Mouse (Mus musculus) thymus, adult 2 months (tissue): ENCODE measurements around the gene Cbl. TPM values are rescaled to one million over a fixed set of nuclear protein-coding genes. Genes with fewer than 3 reads are reported as not detected.

Experiments
- DNase-seq: peaks from one replicate; pipeline ENCODE4 v3.0.0; 2021
- H3K27ac ChIP-seq: fragments of 200-500 bp; 2 replicates; pipeline ENCODE4 v1.5.1; 2012; ENCODE audit warnings: low read length, control low read depth; ENCODE audit not compliant: control insufficient read depth, insufficient read depth
- H3K27me3 ChIP-seq: fragments of 200-500 bp; 2 replicates; pipeline ENCODE4 v1.6.1; 2012; ENCODE audit warnings: mild to moderate bottlenecking, low read length, moderate library complexity, mixed read lengths; ENCODE audit not compliant: control insufficient read depth, insufficient read depth
- H3K36me3 ChIP-seq: fragments of 200-500 bp; 2 replicates; pipeline ENCODE4 v1.6.1; 2012; ENCODE audit warnings: mild to moderate bottlenecking, low read length, moderate library complexity; ENCODE audit not compliant: control insufficient read depth, insufficient read depth
- H3K4me1 ChIP-seq: fragments of 200-500 bp; replicated peaks from 2 replicates; pipeline ENCODE4 v1.6.1; 2012; ENCODE audit warnings: low read length; ENCODE audit not compliant: control insufficient read depth, insufficient read depth
- H3K4me3 ChIP-seq: fragments of 200-500 bp; 2 replicates; pipeline ENCODE4 v1.5.1; 2012; ENCODE audit warnings: mild to moderate bottlenecking, low read length, control low read depth, moderate library complexity; ENCODE audit not compliant: control insufficient read depth, insufficient read depth
- CTCF ChIP-seq: fragments of 200-500 bp; IDR thresholded peaks from 2 replicates; pipeline ENCODE4 v1.5.1; 2012; ENCODE audit warnings: mild to moderate bottlenecking, control low read depth, low read length, moderate library complexity, borderline replicate concordance; ENCODE audit not compliant: control insufficient read depth, poor library complexity, insufficient read depth; ENCODE audit errors: extremely low read depth
- POLR2A ChIP-seq: fragments of 200-500 bp; IDR thresholded peaks from 2 replicates; pipeline ENCODE4 v1.6.1; 2012; ENCODE audit warnings: mild to moderate bottlenecking, low read length, control low read depth, moderate library complexity; ENCODE audit not compliant: control insufficient read depth, poor library complexity, insufficient read depth; ENCODE audit errors: extremely low read depth
- WGBS: fragments of 180-500 bp; shearing (Covaris S2); methylation state at CpG from one replicate; pipeline ENCODE4 v1.1.7; 2018; 5-methylcytosine and 5-hydroxymethylcytosine counted together
- polyA plus RNA-seq: library from polyadenylated mRNA; depleted of rRNA; stranded (reverse); fragments of >200 nt; gene quantifications from 2 replicates; pipeline ENCODE4 v1.2.3, GENCODE M21; 2012; rRNA removed

Cbl gene
- polyA plus RNA-seq: 132 and 194 TPM in 2 replicates

- WGBS: under 1% methylated on average over 75 of the region's 76 CpGs
- Histone ChIP-seq H3K27ac (peak within 1 kb of the TSS; percentile 99), H3K27me3 (no peaks in the 10 kb centered on the region)
Observed at GRCm38 (mm10) chr9:44233802-44234478, at the start of gene Cbl. Gene Cbl, minus strand, starts transcription at chr9:44234049.

GRCm38 (mm10) chr9:44283183-44283582, 49.3 kb upstream of the Cbl start:
- TF ChIP-seq POLR2A (no peak), CTCF (no peak)
- peaks cover 13% of the 10 kb centered on the region for H3K4me1 ChIP-seq
- H3K27me3 ChIP-seq: peaks cover 18% of the 10 kb centered on the region
- DNase-seq: no peak
- WGBS: 92% methylated on average over 5 of the region's 5 CpGs
- H3K36me3 ChIP-seq: no peaks in the 10 kb centered on the region
- H3K4me3 ChIP-seq: no peak overlapping the region
- H3K27ac ChIP-seq: no peak overlapping the region

More at GRCm38 (mm10) chr9:44233802-44234478, at the start of gene Cbl:
- TF ChIP-seq CTCF: peak; percentile 95
- TF ChIP-seq POLR2A: peak; percentile 93
- H3K36me3 ChIP-seq: peaks cover 4% of the 10 kb centered on the region
- peak; percentile 99 for DNase-seq
- peak within 1 kb of the TSS; percentile 85 for H3K4me3 ChIP-seq
- H3K4me1 ChIP-seq: peaks cover 43% of the 10 kb centered on the region

- no peak overlapping the region for H3K27ac ChIP-seq
Observed at GRCm38 (mm10) chr9:44269973-44270372, 36.1 kb upstream of the Cbl start.

GRCm38 (mm10) chr9:44269077-44269476, 35.2 kb upstream of the Cbl start:
- WGBS: 86% methylated on average over 3 of the region's 3 CpGs
- peak; percentile 65 for DNase-seq

More at GRCm38 (mm10) chr9:44269973-44270372, 36.1 kb upstream of the Cbl start:
- H3K4me3 ChIP-seq: no peak overlapping the region
- no peaks in the 10 kb centered on the region for H3K36me3 ChIP-seq
- H3K4me1 ChIP-seq: peaks cover 15% of the 10 kb centered on the region
- 93% methylated on average over 4 of the region's 4 CpGs for WGBS
- no peaks in the 10 kb centered on the region for H3K27me3 ChIP-seq
- DNase-seq: no peak
- TF ChIP-seq CTCF (no peak), POLR2A (no peak)

GRCm38 (mm10) chr9:44268432-44268831, 34.6 kb upstream of the Cbl start, which contains the start of gene Nlrx1:
Gene Nlrx1, minus strand, starts transcription at chr9:44268599.
- WGBS: 31% methylated on average over 6 of the region's 6 CpGs
- no peaks in the 10 kb centered on the region for H3K36me3 ChIP-seq
- no peaks in the 10 kb centered on the region for H3K27me3 ChIP-seq
- DNase-seq: no peak
- peak within 1 kb of the TSS; percentile 65 for H3K4me3 ChIP-seq
- H3K27ac ChIP-seq: peak within 1 kb of the TSS; percentile 4; the same call in 1 of the 2 replicates
- peaks cover 15% of the 10 kb centered on the region for H3K4me1 ChIP-seq
- no peak for TF ChIP-seq CTCF
- TF ChIP-seq POLR2A: no peak

More at GRCm38 (mm10) chr9:44269077-44269476, 35.2 kb upstream of the Cbl start:
- H3K4me1 ChIP-seq: peaks cover 15% of the 10 kb centered on the region
- no peaks in the 10 kb centered on the region for H3K27me3 ChIP-seq
- H3K4me3 ChIP-seq: no peak overlapping the region
- no peaks in the 10 kb centered on the region for H3K36me3 ChIP-seq
- H3K27ac ChIP-seq: no peak overlapping the region
- TF ChIP-seq CTCF: peak; percentile 63; the same call in 1 of the 2 replicates
- TF ChIP-seq POLR2A: no peak

GRCm38 (mm10) chr9:44268027-44268360, 34.1 kb upstream of the Cbl start:
- H3K27me3 ChIP-seq: no peaks in the 10 kb centered on the region
- TF ChIP-seq POLR2A (peak; percentile 3; the same call in 1 of the 2 replicates), CTCF (peak; percentile 91; the same call in 1 of the 2 replicates)
- DNase-seq: peak; percentile 86
- peaks cover 15% of the 10 kb centered on the region for H3K4me1 ChIP-seq
- 3% methylated on average over 28 of the region's 28 CpGs for WGBS
- 0 out of 2 replicates have a peak overlapping the region, but pooled peaks have one; percentile 4 for H3K27ac ChIP-seq
- H3K4me3 ChIP-seq: peak overlapping the region; percentile 65
- H3K36me3 ChIP-seq: no peaks in the 10 kb centered on the region
